In the genomic region with DNA sequence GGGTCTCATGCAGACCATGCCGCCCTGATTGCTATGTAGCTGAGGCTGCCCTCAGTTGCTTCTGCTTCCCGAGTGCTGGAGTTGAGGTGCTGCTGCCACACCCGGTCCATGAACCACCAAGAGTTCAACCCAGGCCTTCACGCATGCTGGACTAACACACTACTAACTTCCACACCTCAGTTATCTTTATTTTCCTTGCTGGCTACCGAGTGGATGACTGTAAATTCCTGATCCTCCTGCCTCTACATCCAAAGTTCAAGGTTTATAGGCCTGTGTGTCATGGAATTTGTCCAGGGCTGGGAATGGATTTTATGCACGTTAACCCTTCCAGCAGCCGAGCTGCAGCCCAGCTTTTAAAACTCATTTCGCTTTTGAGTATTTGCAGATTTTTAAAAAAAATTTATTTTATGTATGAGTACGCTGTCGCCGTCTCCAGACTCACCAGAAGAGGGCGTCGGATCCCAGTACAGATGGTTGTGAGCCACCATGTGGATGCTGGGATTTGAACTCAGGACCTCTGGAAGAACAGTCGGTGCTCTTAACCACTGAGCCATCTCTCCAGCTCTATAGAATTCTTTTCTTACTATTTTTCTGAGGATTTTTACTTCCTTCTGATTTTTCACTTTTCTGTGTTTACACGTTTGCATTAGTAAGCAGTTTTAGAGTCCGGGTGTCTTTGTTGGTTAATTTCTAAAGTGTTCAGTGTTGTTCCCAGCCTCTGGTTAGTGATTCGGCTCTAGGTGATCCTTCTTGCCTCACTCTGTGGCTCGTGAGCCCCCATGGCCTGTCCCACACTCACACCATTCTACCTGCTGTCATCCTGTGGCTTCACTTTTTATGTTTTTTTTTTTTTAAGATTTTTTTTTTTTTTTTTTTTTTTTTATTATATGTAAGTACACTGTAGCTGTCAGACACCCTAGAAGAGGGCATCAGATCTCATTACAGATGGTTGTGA, we compare ENCODE assay signal across 10 mouse cellular contexts. TPM values are rescaled to one million over a fixed set of nuclear protein-coding genes. Genes with fewer than 3 reads are reported as not detected.
DNase-seq lines count a peak whose midpoint lies in the region; ATAC-seq and TF ChIP-seq lines count a peak whose summit lies in the region.
"Had no signal": no experiment of that assay in that cellular context is flagged by ENCODE, and none has a peak within 500 bp of the region (broad histone marks: within the 10 kb centered on the region; RNA-seq: fewer than 3 reads in every experiment).

No protein-coding gene starts in this region.

- ATAC-seq in hindbrain, embryonic 16.5 days: 0 out of 2 replicates have a peak, but pooled peaks have one; percentile 20
- no peak for ATAC-seq in hindbrain, embryonic 12.5 days (ENCODE audit: low FRiP score)
- peak; percentile 34; the same call in 1 of the 2 replicates for ATAC-seq in midbrain, embryonic 13.5 days
- no peak for ATAC-seq in midbrain, embryonic 16.5 days
- ATAC-seq: midbrain, embryonic 15.5 days had no signal

- WGBS in hindbrain, embryonic 16.5 days: 92% methylated on average over 18 of the region's 18 CpGs
- WGBS in hindbrain, embryonic 12.5 days: 93% methylated on average over 18 of the region's 18 CpGs
- WGBS in midbrain, embryonic 13.5 days: 93% methylated on average over 18 of the region's 18 CpGs
- 91% methylated on average over 18 of the region's 18 CpGs for WGBS in midbrain, embryonic 16.5 days
- WGBS in kidney, adult 2 months: 68% methylated on average over 18 of the region's 18 CpGs
- 45% methylated on average over 18 of the region's 18 CpGs for WGBS in small intestine, adult 2 months

- no peak overlapping the region for H3K9ac ChIP-seq in hindbrain, embryonic 16.5 days (ENCODE audit: low read depth, low read length)
- H3K9ac ChIP-seq in hindbrain, embryonic 12.5 days: no peak overlapping the region
- H3K9ac ChIP-seq in midbrain, embryonic 13.5 days (replicated peaks): no peak overlapping the region
- H3K9ac ChIP-seq in midbrain, embryonic 16.5 days (ENCODE audit: low read depth, low read length): no peak overlapping the region
- H3K9ac ChIP-seq: midbrain, embryonic 15.5 days had no signal

- no peak overlapping the region for H3K27ac ChIP-seq in hindbrain, embryonic 16.5 days (ENCODE audit: low read depth, low read length)
- H3K27ac ChIP-seq in hindbrain, embryonic 12.5 days: no peak overlapping the region
- H3K27ac ChIP-seq in midbrain, embryonic 13.5 days: no peak overlapping the region
- no peak overlapping the region for H3K27ac ChIP-seq in midbrain, embryonic 16.5 days (ENCODE audit: low read length)
- H3K27ac ChIP-seq in kidney, adult 2 months (ENCODE audit: insufficient read depth, low read depth, low read length): no peak overlapping the region
- peak overlapping the region; percentile 92 for H3K27ac ChIP-seq in small intestine, adult 2 months (ENCODE audit: insufficient read depth, low read depth, low read length)
- H3K27ac ChIP-seq: midbrain, embryonic 15.5 days had no signal

- H3K9me3 ChIP-seq in hindbrain, embryonic 16.5 days (ENCODE audit: control insufficient read depth, low read length): no peaks in the 10 kb centered on the region
- no peaks in the 10 kb centered on the region for H3K9me3 ChIP-seq in hindbrain, embryonic 12.5 days (replicated peaks)
- no peaks in the 10 kb centered on the region for H3K9me3 ChIP-seq in midbrain, embryonic 13.5 days
- no peaks in the 10 kb centered on the region for H3K9me3 ChIP-seq in midbrain, embryonic 16.5 days (replicated peaks; ENCODE audit: control insufficient read depth, low read length, poor library complexity, severe bottlenecking)
- H3K9me3 ChIP-seq: midbrain, embryonic 15.5 days had no signal

- DNase-seq in kidney, adult 2 months: peak; percentile 70
- DNase-seq in adrenal gland, postnatal 14 days: no peak
- DNase-seq in frontal cortex, postnatal 25 days (ENCODE audit: low spot score in 2 of 2): no peak

- no peaks in the 10 kb centered on the region for H3K4me1 ChIP-seq in hindbrain, embryonic 16.5 days (ENCODE audit: control insufficient read depth, insufficient read depth, low read depth, low read length)
- H3K4me1 ChIP-seq in hindbrain, embryonic 12.5 days: no peaks in the 10 kb centered on the region
- H3K4me1 ChIP-seq in midbrain, embryonic 13.5 days (replicated peaks): no peaks in the 10 kb centered on the region
- peaks cover 2% of the 10 kb centered on the region; the same call in 1 of the 2 replicates for H3K4me1 ChIP-seq in midbrain, embryonic 16.5 days (ENCODE audit: control insufficient read depth, insufficient read depth, low read length)
- H3K4me1 ChIP-seq in kidney, adult 2 months (ENCODE audit: control insufficient read depth, insufficient read depth, low read length): no peaks in the 10 kb centered on the region; the same call in 1 of the 2 replicates
- H3K4me1 ChIP-seq in small intestine, adult 2 months (ENCODE audit: control insufficient read depth, insufficient read depth, insufficient read length, low read length): peaks cover 17% of the 10 kb centered on the region; the same call in 1 of the 2 replicates

- H3K4me3 ChIP-seq in hindbrain, embryonic 16.5 days (ENCODE audit: low read length): no peak overlapping the region
- H3K4me3 ChIP-seq in hindbrain, embryonic 12.5 days: no peak overlapping the region
- no peak overlapping the region for H3K4me3 ChIP-seq in midbrain, embryonic 13.5 days (replicated peaks)
- H3K4me3 ChIP-seq in midbrain, embryonic 16.5 days (ENCODE audit: low read depth, low read length): no peak overlapping the region
- no peak overlapping the region for H3K4me3 ChIP-seq in kidney, adult 2 months (ENCODE audit: insufficient read depth, low read depth, low read length)
- peak overlapping the region; percentile 36 for H3K4me3 ChIP-seq in small intestine, adult 2 months (ENCODE audit: low read depth, low read length)
- H3K4me3 ChIP-seq: erythroblast, embryonic 14.5 days; midbrain, embryonic 15.5 days had no signal

- H3K4me2 ChIP-seq in hindbrain, embryonic 16.5 days (ENCODE audit: low read length): no peak overlapping the region
- no peak overlapping the region for H3K4me2 ChIP-seq in hindbrain, embryonic 12.5 days (replicated peaks)
- H3K4me2 ChIP-seq in midbrain, embryonic 13.5 days (replicated peaks): no peak overlapping the region
- H3K4me2 ChIP-seq in midbrain, embryonic 16.5 days (ENCODE audit: low read length): no peak overlapping the region
- H3K4me2 ChIP-seq: midbrain, embryonic 15.5 days had no signal

- no peak for TF ChIP-seq CTCF in kidney, adult 2 months (conservative IDR thresholded peaks at IDR 0.05; ENCODE audit: insufficient read depth, insufficient read length, low read depth, low read length)
- TF ChIP-seq CTCF in small intestine, adult 2 months (IDR thresholded peaks at IDR 0.05; ENCODE audit: extremely low read depth, insufficient read length, insufficient replicate concordance, low read depth, low read length): no peak

- no peak for TF ChIP-seq POLR2A in kidney, adult 2 months (IDR thresholded peaks at IDR 0.05; ENCODE audit: low read depth, low read length)
- no peak for TF ChIP-seq POLR2A in small intestine, adult 2 months (IDR thresholded peaks at IDR 0.05; ENCODE audit: low read depth, low read length)

- no peaks in the 10 kb centered on the region for H3K27me3 ChIP-seq in hindbrain, embryonic 16.5 days (replicated peaks; ENCODE audit: control insufficient read depth, insufficient read depth, low read length)
- no peaks in the 10 kb centered on the region for H3K27me3 ChIP-seq in hindbrain, embryonic 12.5 days
- H3K27me3 ChIP-seq in midbrain, embryonic 13.5 days: no peaks in the 10 kb centered on the region
- no peaks in the 10 kb centered on the region for H3K27me3 ChIP-seq in midbrain, embryonic 16.5 days (ENCODE audit: control insufficient read depth, insufficient read depth, low read depth, low read length)
- no peaks in the 10 kb centered on the region for H3K27me3 ChIP-seq in kidney, adult 2 months (replicated peaks; ENCODE audit: control insufficient read depth, insufficient read depth, low read length)
- no peaks in the 10 kb centered on the region for H3K27me3 ChIP-seq in small intestine, adult 2 months (ENCODE audit: control insufficient read depth, insufficient read depth, low read length)
- H3K27me3 ChIP-seq: midbrain, embryonic 15.5 days had no signal

- peaks cover 21% of the 10 kb centered on the region for H3K36me3 ChIP-seq in hindbrain, embryonic 16.5 days (ENCODE audit: control insufficient read depth, insufficient read depth, low read length)
- peaks cover 34% of the 10 kb centered on the region for H3K36me3 ChIP-seq in hindbrain, embryonic 12.5 days
- peaks cover 67% of the 10 kb centered on the region for H3K36me3 ChIP-seq in midbrain, embryonic 13.5 days
- peaks cover 13% of the 10 kb centered on the region for H3K36me3 ChIP-seq in midbrain, embryonic 16.5 days (ENCODE audit: control insufficient read depth, insufficient read depth, low read length)
- no peaks in the 10 kb centered on the region for H3K36me3 ChIP-seq in kidney, adult 2 months (ENCODE audit: control insufficient read depth, insufficient read depth, low read length)
- peaks cover 31% of the 10 kb centered on the region for H3K36me3 ChIP-seq in small intestine, adult 2 months (ENCODE audit: control insufficient read depth, insufficient read depth, low read length)
- H3K36me3 ChIP-seq: midbrain, embryonic 15.5 days had no signal

RNA-seq across cellular contexts. Expression of a gene that starts 8.9 kb away (rescaled TPM):
- 207 and 226 TPM in 2 replicates for polyA plus RNA-seq in hindbrain, embryonic 16.5 days (2015; fragmentation: Nextera tagmentation; extraction: Ambion mirVana)
- 193 and 196 TPM in 2 replicates for polyA plus RNA-seq in hindbrain, embryonic 12.5 days (2016; fragmentation: Nextera tagmentation; extraction: Ambion mirVana)
- polyA plus RNA-seq in midbrain, embryonic 13.5 days (2015; fragmentation: Nextera tagmentation; extraction: Ambion mirVana): 230 and 231 TPM in 2 replicates
- 214 and 221 TPM in 2 replicates for polyA plus RNA-seq in midbrain, embryonic 16.5 days (2015; fragmentation: Nextera tagmentation; extraction: Ambion mirVana)
- 34.6 and 34.9 TPM in 2 replicates for polyA plus RNA-seq in kidney, adult 2 months (2012; rRNA removed)
- polyA plus RNA-seq in small intestine, adult 2 months (2012; rRNA removed): 55.3 and 57.4 TPM in 2 replicates
- 169 and 183 TPM in 2 replicates for total RNA-seq in adrenal gland, postnatal 14 days (2021)

RNA-seq across cellular contexts. Expression of a gene that starts 22.9 kb away (rescaled TPM):
- 204 and 210 TPM in 2 replicates for polyA plus RNA-seq in hindbrain, embryonic 16.5 days (2015; fragmentation: Nextera tagmentation; extraction: Ambion mirVana)
- 234 and 235 TPM in 2 replicates for polyA plus RNA-seq in hindbrain, embryonic 12.5 days (2016; fragmentation: Nextera tagmentation; extraction: Ambion mirVana)
- 200 and 207 TPM in 2 replicates for polyA plus RNA-seq in midbrain, embryonic 13.5 days (2015; fragmentation: Nextera tagmentation; extraction: Ambion mirVana)
- polyA plus RNA-seq in midbrain, embryonic 16.5 days (2015; fragmentation: Nextera tagmentation; extraction: Ambion mirVana): 197 and 202 TPM in 2 replicates
- 64.3 and 67.7 TPM in 2 replicates for polyA plus RNA-seq in kidney, adult 2 months (2012; rRNA removed)
- 16.3 and 22.9 TPM in 2 replicates for polyA plus RNA-seq in small intestine, adult 2 months (2012; rRNA removed)
- 167 and 170 TPM in 2 replicates for total RNA-seq in adrenal gland, postnatal 14 days (2021)

RNA-seq across cellular contexts. Expression of a gene that starts 38.1 kb away (rescaled TPM):
- polyA plus RNA-seq in hindbrain, embryonic 16.5 days (2015; fragmentation: Nextera tagmentation; extraction: Ambion mirVana): 24.5 and 25.0 TPM in 2 replicates
- 36.5 and 37.4 TPM in 2 replicates for polyA plus RNA-seq in hindbrain, embryonic 12.5 days (2016; fragmentation: Nextera tagmentation; extraction: Ambion mirVana)
- 16.3 and 24.9 TPM in 2 replicates for polyA plus RNA-seq in midbrain, embryonic 13.5 days (2015; fragmentation: Nextera tagmentation; extraction: Ambion mirVana)
- polyA plus RNA-seq in midbrain, embryonic 16.5 days (2015; fragmentation: Nextera tagmentation; extraction: Ambion mirVana): 21.4 and 21.9 TPM in 2 replicates
- polyA plus RNA-seq in kidney, adult 2 months (2012; rRNA removed): 75.4 and 101 TPM in 2 replicates
- polyA plus RNA-seq in small intestine, adult 2 months (2012; rRNA removed): 83.5 and 110 TPM in 2 replicates
- total RNA-seq in adrenal gland, postnatal 14 days (2021): 87.8 and 94.3 TPM in 2 replicates

RNA-seq across cellular contexts. Expression of a gene that starts 57.9 kb away (rescaled TPM):
- 15.8 and 19.2 TPM in 2 replicates for polyA plus RNA-seq in hindbrain, embryonic 16.5 days (2015; fragmentation: Nextera tagmentation; extraction: Ambion mirVana)
- 6.3 and 7.5 TPM in 2 replicates for polyA plus RNA-seq in hindbrain, embryonic 12.5 days (2016; fragmentation: Nextera tagmentation; extraction: Ambion mirVana)
- 4.9 and 6.5 TPM in 2 replicates for polyA plus RNA-seq in midbrain, embryonic 13.5 days (2015; fragmentation: Nextera tagmentation; extraction: Ambion mirVana)
- polyA plus RNA-seq in midbrain, embryonic 16.5 days (2015; fragmentation: Nextera tagmentation; extraction: Ambion mirVana): 13.2 and 13.9 TPM in 2 replicates
- 27.7 and 29.0 TPM in 2 replicates for polyA plus RNA-seq in kidney, adult 2 months (2012; rRNA removed)
- polyA plus RNA-seq in small intestine, adult 2 months (2012; rRNA removed): 4.9 and 6.7 TPM in 2 replicates
- total RNA-seq in adrenal gland, postnatal 14 days (2021): 325 and 370 TPM in 2 replicates

Comparison
In these comparisons a context has a peak if more than half of its experiments do, and no peak if none do; other contexts are left out.
1. ATAC-seq: peak in hindbrain, embryonic 16.5 days (single experiment) and midbrain, embryonic 13.5 days (single experiment); none in hindbrain, embryonic 12.5 days (single experiment) and midbrain, embryonic 16.5 days (single experiment).